Mouse (Mus musculus): ENCODE data around the gene Gm45021.

DNA sequence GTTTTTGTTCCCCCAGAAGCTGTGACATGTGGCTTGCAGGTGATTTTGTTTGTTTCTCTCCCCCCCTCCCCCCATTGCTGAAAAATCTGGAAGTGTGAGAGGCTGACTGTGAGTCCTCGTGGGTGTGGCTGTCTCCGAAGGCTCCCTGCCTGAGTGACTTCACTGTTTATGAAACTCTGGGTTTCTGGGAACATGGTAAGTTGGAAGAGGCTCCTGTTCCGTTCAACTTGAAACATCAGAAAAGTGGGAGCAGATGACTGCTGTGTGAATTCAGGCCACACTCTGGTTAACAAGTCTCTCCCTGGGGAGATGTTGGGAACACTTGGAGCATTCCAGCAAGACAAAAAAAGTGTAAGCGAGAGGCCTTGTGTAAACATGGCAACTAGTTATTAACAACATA lies 42.6 kb upstream of the Gm45021 start:
- no peak for TF ChIP-seq CTCF (IDR thresholded peaks at IDR 0.05; ENCODE audit: low read depth, low read length)
- TF ChIP-seq POLR2AphosphoS5 (IDR thresholded peaks at IDR 0.05; ENCODE audit: insufficient replicate concordance, low read depth, low read length), result no peak
- no peak for TF ChIP-seq GATA1 (IDR thresholded peaks at IDR 0.05; ENCODE audit: borderline replicate concordance, low read length)
- no peak for TF ChIP-seq TAL1 (conservative IDR thresholded peaks at IDR 0.05; ENCODE audit: low read depth, low read length)

Measured in G1E (cell line).